Mouse (Mus musculus) kidney, adult 2 months (tissue): ENCODE results near the gene Cpne4. TPM values are rescaled to one million over a fixed set of nuclear protein-coding genes. Genes with fewer than 3 reads are reported as not detected.

Experiments
- DNase-seq: peaks from one replicate; pipeline ENCODE4 v3.0.0; 2021
- H3K27ac ChIP-seq: fragments of 200-500 bp; 2 replicates; pipeline ENCODE4 v1.5.1; 2012; ENCODE audit warnings: low read depth, low read length, control low read depth, inconsistent platforms; ENCODE audit not compliant: insufficient read depth
- H3K27me3 ChIP-seq: fragments of 200-500 bp; replicated peaks from 2 replicates; pipeline ENCODE4 v1.6.1; 2012; ENCODE audit warnings: mild to moderate bottlenecking, moderate library complexity, low read length, inconsistent platforms; ENCODE audit not compliant: control insufficient read depth, insufficient read depth
- H3K36me3 ChIP-seq: fragments of 200-500 bp; 2 replicates; pipeline ENCODE4 v1.6.1; 2012; ENCODE audit warnings: mild to moderate bottlenecking, moderate library complexity, low read length, inconsistent platforms; ENCODE audit not compliant: control insufficient read depth, insufficient read depth
- H3K4me1 ChIP-seq: fragments of 200-500 bp; 2 replicates; pipeline ENCODE4 v1.6.1; 2011; ENCODE audit warnings: low read length; ENCODE audit not compliant: control insufficient read depth, insufficient read depth
- H3K4me3 ChIP-seq: fragments of 200-500 bp; 2 replicates; pipeline ENCODE4 v1.5.1; 2011; ENCODE audit warnings: mild to moderate bottlenecking, low read depth, low read length, control low read depth; ENCODE audit not compliant: insufficient read depth
- CTCF ChIP-seq: fragments of 200-500 bp; conservative IDR thresholded peaks from 2 replicates; pipeline ENCODE4 v1.5.1; 2011; ENCODE audit warnings: low read depth, mild to moderate bottlenecking, control low read depth, low read length, moderate library complexity, mixed read lengths; ENCODE audit not compliant: insufficient read depth, insufficient read length
- POLR2A ChIP-seq: fragments of 200-500 bp; IDR thresholded peaks from one replicate; pipeline ENCODE4 v1.6.1; 2011; ENCODE audit warnings: low read depth, low read length, control low read depth
- WGBS: fragments of 180-500 bp; shearing (Covaris S2); methylation state at CpG from one replicate; pipeline ENCODE4 v1.1.7; 2018; 5-methylcytosine and 5-hydroxymethylcytosine counted together
- polyA plus RNA-seq: library from polyadenylated mRNA; depleted of rRNA; stranded (reverse); fragments of >200 nt; gene quantifications from 2 replicates; pipeline ENCODE4 v1.2.3, GENCODE M21; 2012

Gene Cpne4
- polyA plus RNA-seq, 1 experiment = 7.4 TPM

DNA sequence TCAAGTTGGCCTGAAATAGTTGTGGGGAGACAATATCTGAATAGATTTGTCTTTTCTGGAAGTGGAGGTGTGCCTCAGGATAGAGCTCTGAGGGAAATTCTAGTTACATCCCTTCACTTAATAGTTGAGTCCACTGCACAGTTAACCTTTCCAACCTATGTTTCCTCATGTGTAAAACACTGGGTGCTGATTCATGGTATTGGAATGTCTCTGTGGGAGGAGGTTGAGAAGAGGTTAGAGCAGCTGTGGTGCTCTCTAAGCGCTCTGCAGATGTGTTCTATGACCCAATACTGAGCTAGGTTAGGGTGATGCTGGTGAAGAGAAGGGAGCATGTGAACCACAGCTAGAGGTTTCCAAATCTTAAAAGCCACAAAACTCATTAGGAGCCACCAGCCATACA is 318.7 kb downstream of the Cpne4 start:
- no peak overlapping the region for H3K27ac ChIP-seq
- H3K4me3 ChIP-seq = no peak overlapping the region
- 17% methylated on average over 1 of the region's 1 CpGs for WGBS
- no peaks in the 10 kb centered on the region for H3K27me3 ChIP-seq
- TF ChIP-seq CTCF = no peak
- TF ChIP-seq POLR2A = no peak
- no peak for DNase-seq
- no peaks in the 10 kb centered on the region for H3K4me1 ChIP-seq
- H3K36me3 ChIP-seq = no peaks in the 10 kb centered on the region

DNA sequence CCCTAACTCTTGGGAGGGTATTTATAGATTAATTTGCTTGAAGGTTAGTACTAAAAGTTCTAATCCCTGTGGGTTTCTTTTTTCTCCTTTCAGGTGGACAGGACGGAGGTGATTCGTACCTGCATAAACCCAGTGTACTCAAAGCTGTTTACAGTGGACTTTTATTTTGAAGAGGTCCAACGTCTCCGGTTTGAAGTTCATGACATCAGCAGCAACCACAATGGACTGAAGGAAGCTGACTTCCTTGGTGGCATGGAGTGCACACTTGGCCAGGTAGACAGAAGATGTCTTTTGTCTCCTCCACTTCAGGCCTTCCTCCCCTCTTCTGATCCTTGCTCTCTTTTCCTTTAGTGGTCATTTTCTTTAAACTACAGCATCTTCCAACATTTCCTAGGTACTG is 325.5 kb downstream of the Cpne4 start:
- H3K4me3 ChIP-seq = no peak overlapping the region
- H3K36me3 ChIP-seq = no peaks in the 10 kb centered on the region
- DNase-seq = no peak
- TF ChIP-seq POLR2A (no peak), CTCF (no peak)
- 89% methylated on average over 4 of the region's 4 CpGs for WGBS
- no peaks in the 10 kb centered on the region for H3K27me3 ChIP-seq
- H3K27ac ChIP-seq = no peak overlapping the region
- peaks cover 4% of the 10 kb centered on the region; the same call in 1 of the 2 replicates for H3K4me1 ChIP-seq

DNA sequence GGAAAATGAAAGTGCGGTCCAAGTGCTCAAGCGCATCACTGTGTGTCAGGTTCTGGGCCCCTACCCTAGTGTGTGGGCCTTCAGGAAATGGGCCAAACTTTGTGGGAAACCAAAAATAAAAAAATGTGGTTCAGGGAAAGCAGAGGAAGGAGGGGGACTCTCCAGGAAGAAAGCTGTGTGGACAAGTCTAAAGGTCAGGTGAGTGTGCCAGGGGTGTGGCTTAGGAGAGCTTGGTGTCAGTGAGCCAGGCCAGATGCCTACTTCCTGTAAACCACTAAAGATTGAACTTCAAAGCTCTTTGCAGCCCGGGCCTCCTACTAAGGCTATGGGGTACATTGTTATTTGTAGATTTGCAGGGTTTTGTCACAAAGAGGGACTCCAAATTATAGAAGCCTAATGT is 327.1 kb downstream of the Cpne4 start:
- Histone ChIP-seq H3K27ac (no peak overlapping the region), H3K4me1 (peaks cover 4% of the 10 kb centered on the region; the same call in 1 of the 2 replicates), H3K27me3 (no peaks in the 10 kb centered on the region), H3K36me3 (no peaks in the 10 kb centered on the region), H3K4me3 (no peak overlapping the region)
- WGBS = 58% methylated on average over 3 of the region's 3 CpGs
- TF ChIP-seq POLR2A = no peak
- TF ChIP-seq CTCF = no peak
- peak; percentile 48 for DNase-seq

DNA sequence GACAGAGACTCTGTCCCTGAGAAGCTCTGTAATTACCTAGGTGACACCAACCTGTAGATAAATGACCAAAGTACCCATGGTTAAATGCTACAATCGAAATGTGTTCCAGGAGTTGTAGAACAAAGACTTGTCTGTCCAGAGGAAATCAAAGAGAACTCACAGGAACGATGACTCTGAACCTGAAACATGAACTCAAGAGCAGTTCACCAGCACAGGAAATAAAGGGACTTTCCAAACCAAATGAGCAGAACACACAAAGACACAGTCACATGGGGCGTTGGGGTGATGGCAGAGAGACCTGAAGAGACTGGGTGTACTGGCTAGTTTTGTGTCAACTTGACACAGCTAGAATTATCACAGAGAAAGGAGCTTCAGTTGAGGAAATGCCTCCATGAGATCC is 329.9 kb downstream of the Cpne4 start:
- Histone ChIP-seq H3K27ac (no peak overlapping the region), H3K4me3 (no peak overlapping the region), H3K36me3 (no peaks in the 10 kb centered on the region), H3K27me3 (no peaks in the 10 kb centered on the region), H3K4me1 (peaks cover 4% of the 10 kb centered on the region; the same call in 1 of the 2 replicates)
- DNase-seq = no peak
- WGBS = 63% methylated on average over 3 of the region's 3 CpGs
- TF ChIP-seq CTCF (no peak), POLR2A (no peak)

DNA sequence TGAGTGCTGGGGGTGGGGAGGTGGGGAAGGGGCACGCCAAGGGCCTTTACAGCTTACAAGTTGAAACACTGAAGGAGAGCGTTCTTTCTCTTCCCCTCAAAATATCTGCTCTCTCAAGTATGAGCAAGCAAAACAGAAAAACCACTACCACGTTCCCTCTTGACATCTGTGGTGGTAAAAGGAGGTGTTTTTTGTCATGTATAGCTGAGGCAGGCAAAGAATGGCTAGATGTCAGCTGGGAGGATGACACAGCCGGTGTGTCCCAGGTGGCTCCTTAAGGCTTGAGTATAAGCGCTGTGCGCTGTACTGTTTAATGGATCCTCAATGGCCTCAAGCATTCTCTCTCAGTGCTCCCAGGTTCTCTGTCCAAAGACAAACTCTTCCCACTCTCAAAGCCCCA is 331.5 kb downstream of the Cpne4 start:
- WGBS = 83% methylated on average over 6 of the region's 6 CpGs
- Histone ChIP-seq H3K27ac (no peak overlapping the region), H3K27me3 (no peaks in the 10 kb centered on the region), H3K4me3 (no peak overlapping the region), H3K4me1 (peaks cover 4% of the 10 kb centered on the region; the same call in 1 of the 2 replicates), H3K36me3 (no peaks in the 10 kb centered on the region)
- no peak for DNase-seq
- TF ChIP-seq POLR2A (no peak), CTCF (no peak)

DNA sequence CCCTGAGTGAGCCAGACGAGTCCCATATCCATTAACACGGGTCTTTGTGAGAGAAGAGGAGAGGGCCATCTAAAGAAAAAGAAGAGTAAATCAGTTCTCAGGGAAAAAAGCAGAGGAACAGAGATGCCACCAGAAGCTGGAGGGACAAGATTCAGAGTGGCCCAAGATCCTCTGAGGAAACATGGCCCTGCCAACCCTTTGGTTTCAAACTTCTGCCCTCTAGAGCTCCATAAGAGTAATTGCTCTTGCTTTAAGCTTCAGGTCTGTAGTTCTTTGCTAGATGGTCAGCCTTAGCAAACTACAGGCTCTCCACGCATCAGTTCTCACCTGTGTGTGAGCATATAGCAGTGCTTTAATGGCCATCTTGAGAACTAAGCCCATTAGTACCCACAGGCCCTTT is 343.4 kb downstream of the Cpne4 start:
- no peaks in the 10 kb centered on the region for H3K36me3 ChIP-seq
- WGBS = 68% methylated on average over 3 of the region's 3 CpGs
- no peak for DNase-seq
- TF ChIP-seq CTCF (no peak), POLR2A (no peak)
- no peaks in the 10 kb centered on the region for H3K27me3 ChIP-seq
- H3K4me3 ChIP-seq = no peak overlapping the region
- H3K4me1 ChIP-seq = no peaks in the 10 kb centered on the region
- H3K27ac ChIP-seq = no peak overlapping the region

DNA sequence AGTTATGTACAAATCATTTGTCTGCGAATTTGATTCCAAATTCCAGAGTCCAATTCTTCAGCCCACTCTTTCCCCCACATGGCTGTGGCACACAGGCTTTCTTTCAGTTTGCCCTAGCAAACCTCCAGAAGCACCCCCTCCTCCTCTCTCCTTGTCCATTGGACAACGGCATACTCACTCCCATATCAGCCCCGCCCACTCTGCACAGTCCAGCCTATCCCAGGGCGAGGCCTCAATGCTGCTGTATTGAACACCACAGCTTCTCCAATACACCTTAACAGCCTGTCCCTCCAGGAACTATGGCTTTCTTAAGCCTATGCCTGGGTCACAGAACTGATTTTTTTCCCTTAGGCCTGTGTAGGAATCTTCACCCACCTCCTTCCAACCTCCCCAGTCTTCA is 348.3 kb downstream of the Cpne4 start:
- no peak for DNase-seq
- H3K27ac ChIP-seq = no peak overlapping the region
- WGBS = 80% methylated on average over 4 of the region's 4 CpGs
- H3K4me3 ChIP-seq = no peak overlapping the region
- TF ChIP-seq POLR2A = no peak
- no peak for TF ChIP-seq CTCF
- no peaks in the 10 kb centered on the region for H3K27me3 ChIP-seq
- H3K4me1 ChIP-seq = no peaks in the 10 kb centered on the region
- no peaks in the 10 kb centered on the region for H3K36me3 ChIP-seq

DNA sequence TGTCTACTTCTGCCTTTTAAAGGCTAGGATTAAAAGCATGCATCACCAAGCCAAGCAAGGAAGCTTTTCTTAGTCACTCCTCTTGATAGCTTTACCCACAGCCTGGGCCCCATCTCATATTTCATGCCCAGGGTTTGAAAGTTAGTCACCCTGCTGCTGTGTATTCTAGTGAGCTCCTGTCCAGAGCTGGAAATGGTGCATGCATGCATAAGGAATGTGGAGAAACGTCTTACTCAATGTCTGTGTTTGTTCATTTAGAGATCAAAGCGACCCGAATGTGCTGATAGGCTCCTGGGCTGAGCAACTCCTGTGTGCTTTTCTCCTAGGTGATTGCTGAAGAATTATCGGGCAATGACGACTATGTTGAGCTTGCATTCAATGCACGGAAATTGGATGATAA is 354.0 kb downstream of the Cpne4 start:
- 53% methylated on average over 6 of the region's 6 CpGs for WGBS
- H3K36me3 ChIP-seq = no peaks in the 10 kb centered on the region
- no peak overlapping the region for H3K4me3 ChIP-seq
- TF ChIP-seq POLR2A (no peak), CTCF (no peak)
- no peaks in the 10 kb centered on the region for H3K4me1 ChIP-seq
- no peak for DNase-seq
- H3K27ac ChIP-seq = no peak overlapping the region
- no peaks in the 10 kb centered on the region for H3K27me3 ChIP-seq
